Mouse (Mus musculus): ENCODE measurements around the gene Fam20c. TPM values are rescaled to one million over a fixed set of nuclear protein-coding genes. Genes with fewer than 3 reads are reported as not detected.

Gene Fam20c
- total RNA-seq, 2 experiments from 2014 or later = 29.2 to 41.6 TPM

DNA sequence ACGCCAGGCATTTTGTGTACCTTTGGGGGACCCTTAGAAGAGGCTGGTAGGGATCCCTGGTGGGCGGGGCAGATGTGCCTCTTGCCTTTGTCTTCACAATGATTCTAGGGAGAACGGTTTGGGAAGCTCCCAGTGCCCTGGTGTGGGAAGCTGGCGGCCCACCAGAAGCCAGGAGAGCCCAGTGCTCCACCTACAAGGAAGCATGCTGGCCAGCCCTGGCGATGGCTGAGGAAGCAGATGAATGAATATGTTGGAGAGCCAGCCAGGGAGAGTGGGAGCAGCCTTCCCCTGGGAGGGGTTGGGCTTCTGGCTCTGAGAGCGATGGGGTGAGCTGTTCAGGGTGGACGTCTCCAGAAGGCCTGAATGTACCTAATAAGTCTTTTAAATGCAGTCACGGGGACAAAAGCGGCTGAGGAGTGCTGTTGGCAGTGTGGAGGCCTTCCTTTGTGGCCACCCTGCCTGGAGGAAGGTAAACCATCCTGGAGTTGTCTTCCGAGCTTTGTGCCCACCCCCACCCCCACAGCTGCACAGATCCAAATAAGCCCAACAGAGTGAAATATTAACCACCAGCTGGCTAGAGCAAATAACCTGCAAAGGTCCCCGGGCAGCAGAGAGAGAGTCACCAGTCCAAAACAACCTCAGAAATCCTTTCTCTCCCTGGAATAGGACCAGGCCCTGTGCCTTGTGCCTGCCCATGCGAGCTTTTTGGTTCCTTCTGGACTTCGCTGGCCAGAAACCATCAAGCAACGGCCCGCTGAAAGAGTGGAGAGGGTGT is 2.2 kb downstream of the Fam20c start:
- peak; percentile 54 for DNase-seq

DNA sequence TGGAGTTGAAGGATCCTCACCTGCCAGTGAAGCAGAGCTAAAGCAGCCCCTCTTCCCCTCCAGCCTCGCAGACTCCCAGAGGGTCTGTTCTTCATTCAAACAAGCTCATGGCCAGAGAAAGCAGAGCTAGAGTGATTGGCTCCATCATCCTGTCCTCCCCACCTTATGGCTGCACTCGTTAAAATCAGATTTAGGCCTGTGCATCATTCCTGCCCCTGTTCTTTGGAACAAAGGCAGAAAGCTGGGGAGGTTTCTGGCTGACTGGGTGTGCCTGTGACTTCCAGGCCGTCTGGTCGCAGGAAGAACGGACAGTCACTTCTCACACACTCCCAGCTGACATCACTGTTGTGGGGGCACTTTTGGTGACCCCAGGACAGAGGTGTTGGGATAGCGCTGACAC is 2.8 kb downstream of the Fam20c start:
- no peak for DNase-seq

DNA sequence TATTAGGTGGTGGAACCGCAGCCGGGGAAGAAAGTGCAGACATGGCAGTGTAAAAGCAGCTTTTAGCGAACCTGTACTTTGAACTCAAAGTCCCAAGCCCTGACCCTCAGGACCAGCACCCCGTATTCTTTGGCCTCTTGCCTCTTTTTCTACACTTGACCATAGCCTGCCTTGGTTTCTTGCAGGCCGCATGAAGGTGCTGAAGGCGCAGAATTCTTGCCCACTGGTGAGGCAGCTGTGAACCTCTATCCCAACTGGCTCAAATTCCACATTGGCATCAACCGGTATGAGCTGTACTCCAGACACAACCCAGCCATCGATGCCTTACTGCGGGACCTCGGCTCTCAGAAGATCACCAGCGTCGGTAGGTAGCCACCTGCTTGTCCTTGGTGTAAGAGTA is 3.3 kb downstream of the Fam20c start:
- DNase-seq = no peak

DNA sequence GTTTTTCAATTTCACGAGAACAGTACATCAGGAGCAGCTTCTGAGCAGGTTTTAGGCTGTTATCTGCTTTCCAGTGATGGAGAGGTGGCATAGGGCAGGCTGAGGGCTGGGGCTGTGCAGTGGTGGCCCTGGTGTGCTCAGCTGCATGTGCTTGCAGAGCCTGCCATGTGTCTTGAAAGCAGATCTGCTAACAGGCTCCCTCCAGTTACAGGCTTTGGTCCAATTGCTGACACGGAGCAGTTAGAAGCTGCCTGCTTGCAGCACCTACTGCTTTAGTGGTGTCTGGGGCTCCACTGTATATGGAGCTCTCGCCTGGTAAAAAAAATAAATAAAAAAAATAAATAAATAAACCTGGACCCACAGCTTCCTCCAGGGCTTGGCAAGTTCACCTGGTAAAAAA is 4.2 kb downstream of the Fam20c start:
- no peak for DNase-seq

DNA sequence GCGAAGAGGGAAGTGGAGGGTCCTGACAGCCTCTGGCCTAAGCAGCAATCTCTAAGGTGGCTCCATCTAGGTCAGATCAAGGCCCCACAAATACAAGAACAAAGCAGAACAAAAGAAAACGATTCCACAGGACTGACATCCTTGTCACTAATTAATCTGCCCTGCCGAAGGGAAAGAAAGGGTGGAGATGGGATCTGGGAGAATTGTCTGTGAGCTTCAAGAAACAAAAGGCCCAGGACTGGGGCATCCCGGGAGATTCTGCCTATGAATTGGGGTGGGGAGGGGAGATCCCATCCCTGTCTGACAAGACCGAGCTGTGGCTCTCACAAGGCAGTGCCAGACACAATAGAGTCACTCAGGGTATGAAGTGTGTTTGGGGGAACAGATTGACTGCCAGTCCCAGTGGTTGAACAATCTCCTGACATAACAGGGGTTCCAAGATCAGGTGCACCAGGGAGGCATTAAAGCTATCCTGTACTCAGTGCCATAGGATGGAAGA is 7.6 kb downstream of the Fam20c start:
- no peak for DNase-seq

DNA sequence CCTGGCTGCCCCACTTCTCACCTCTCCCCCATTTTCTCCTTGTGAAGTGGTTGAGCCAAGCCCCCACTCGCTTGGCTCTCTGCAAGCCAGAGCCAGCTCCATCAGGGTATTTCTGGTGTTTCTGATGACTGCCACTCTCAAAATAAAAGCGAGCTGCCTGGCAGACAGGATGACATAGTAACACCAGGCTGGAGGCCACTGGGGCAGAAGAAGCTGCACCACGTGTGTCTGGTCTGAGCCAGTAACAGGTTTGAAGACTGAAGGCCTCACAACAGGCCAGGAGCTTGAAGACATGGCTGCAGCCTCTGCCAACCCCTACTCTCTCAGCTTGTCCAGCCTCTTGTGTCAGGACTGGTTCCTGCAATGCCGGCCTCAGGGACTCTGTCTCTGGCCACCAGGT is 8.0 kb downstream of the Fam20c start:
- no peak for DNase-seq

DNA sequence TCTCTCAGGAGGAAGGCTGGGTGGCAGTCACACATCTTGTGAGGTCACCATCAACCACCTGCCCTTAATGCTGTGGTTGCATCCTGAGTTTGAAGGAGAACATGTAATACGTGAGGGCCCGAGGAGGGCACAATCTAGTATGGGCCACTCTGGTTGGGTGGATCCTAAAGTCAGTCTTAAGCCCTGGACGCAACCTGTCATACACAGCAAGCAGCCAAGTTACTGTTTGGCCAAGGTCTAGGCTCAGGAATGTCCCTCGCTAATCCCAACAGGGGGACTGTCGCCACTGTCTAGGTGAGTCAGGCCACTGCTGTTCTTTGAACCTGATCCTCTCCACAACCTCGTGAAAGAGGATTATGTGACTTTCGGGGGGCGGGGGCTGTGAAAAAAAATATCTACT is 10.3 kb downstream of the Fam20c start:
- DNase-seq = no peak

DNA sequence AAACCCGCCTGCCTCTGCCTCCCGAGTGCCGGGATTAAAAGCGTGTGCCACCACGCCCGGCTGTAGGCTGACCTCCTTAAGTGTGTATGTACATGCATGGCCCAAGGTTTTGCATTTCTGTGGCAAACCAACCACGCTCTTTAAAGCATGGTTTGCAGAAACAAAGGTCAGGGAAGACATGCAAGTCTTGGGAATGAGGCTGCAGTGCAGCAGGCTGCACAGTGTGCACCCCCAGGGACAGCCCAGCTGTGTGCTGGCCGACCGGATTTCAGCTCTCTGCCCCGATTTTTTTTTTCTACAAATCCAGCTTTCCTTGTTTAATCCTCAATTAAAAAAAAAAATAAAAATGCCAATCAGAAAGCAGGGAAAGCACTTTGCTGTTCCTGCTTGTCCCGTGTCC is 13.3 kb downstream of the Fam20c start:
- no peak for DNase-seq

DNA sequence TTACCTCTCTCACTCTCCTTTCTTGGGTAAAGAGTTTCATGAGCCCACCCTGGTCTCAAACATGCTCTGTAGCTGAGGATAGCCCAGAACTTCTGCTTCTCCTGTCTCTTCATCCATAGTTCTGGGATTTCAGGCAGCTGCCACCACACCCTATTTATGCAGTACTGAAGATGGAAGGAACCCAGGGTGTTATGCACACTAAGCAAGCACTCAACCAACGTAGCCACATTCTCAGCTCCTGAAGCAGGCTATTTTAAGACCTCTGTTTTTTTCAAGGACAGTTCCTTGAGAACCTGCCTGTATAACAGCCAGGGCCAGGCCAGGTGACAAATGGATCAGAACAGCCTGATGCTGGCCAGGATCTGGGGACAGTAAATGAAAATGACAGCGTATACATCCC is 14.4 kb downstream of the Fam20c start:
- no peak for DNase-seq

DNA sequence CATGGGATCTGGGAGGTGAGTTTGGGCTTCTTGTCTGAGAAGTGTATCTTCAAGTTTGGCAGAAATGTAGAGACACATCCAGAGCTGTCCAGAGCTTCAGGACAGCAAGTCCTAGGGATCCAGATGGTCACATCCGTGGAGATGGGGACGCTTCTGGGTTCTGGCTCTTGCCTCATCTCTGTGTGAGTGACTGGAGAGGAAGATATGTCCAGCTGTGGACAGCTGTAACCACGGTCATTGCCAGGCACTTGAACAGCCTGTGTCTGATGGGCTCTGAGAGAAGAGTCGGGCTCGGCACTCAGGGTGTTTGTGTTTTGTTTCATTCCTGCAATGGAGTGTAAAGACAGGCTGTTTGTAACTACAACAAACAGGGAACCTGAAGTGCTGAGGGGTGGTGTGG is 14.8 kb downstream of the Fam20c start:
- no peak for DNase-seq

DNA sequence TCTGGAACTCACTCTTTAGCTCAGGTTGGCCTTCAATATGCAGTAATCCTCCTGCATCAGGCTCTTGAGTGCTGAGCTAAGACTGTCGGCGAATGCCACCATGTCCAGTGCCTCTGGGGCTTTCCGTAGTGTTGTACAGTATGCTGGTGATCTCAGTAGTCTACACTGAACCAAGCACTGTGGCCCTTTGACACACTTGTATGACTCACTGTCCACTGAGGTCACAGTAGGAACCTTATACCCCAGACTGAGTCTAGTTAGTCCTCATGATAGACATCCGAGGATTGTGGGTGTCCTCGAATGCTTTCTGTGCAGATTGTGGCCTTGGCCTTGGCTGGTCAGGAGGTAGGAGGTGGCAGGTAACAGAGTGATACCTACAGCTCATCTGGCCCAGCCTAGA is 20.8 kb downstream of the Fam20c start:
- no peak for DNase-seq

DNA sequence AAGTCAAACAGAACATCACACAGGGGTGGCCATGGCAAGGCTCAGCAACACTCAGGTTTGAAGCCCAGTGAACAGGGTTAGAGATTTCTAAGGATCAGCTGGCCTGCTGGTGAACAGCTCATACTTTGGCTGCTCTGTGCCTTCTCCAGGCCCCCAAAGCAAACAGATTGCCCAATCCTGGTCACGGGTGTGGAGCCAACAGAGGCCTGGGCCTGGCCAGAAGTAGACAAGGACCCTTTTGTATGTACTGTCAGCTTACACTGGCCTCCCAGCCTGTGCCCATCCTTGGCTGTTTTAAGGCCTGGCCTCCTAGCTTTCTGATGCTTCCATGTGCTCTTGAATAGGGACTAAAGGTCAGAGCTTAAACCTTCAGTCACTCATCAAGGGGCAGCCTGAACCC is 22.0 kb downstream of the Fam20c start:
- DNase-seq = no peak

DNA sequence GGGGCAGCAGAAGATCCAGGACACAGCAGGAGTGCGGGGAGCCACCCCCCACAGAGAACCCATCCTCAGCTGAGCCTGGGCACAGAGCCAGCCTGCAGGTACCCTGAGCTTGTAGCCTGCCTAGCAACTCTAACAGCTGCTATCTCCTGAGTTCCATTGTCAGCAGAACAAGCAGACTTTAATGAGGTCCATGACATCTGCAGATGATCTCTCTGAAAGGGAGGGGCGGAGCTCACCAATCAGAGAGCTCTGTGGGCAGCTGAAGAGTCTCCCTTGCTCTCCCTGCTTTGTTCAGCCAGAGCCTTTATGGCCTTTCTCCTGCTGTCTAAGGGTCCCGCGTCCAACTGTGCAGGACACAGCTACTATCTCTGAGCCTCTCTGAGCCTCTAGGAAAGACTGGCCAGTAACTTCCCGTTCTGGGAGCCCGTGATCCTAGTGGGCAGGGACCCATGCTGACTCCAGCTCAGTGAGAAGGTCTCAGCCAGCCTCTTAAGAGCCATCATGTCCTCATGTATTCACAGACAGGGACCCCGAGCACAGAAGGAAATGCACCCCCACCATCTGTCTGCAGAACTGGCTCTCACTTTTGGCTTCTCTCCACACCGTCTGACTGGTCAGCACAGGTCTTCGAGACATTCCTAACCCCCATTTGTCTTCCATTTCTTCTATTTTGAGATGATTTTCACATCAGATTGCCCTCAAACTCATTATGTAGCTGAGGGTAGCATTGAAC is 24.6 kb downstream of the Fam20c start:
- no peak for DNase-seq

DNA sequence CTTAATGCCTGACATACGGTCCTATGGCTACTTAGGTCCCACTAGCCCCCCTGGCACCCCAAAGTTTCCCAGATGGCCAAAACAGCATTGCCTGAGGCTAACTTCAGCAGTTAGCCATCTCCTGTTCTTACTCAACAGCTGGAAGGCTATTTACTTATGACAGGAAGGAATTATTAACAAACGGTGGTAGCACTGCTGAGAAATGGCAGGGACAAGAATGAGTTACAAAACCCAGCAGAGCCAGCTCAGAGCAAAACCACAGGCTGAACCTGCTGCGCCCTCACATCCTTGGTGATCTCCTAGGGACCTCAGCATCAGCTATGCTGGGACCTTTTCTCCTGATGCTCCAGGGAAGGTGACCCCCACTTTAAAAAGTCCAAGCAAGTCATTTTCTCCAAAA is 25.3 kb downstream of the Fam20c start:
- no peak for DNase-seq

DNA sequence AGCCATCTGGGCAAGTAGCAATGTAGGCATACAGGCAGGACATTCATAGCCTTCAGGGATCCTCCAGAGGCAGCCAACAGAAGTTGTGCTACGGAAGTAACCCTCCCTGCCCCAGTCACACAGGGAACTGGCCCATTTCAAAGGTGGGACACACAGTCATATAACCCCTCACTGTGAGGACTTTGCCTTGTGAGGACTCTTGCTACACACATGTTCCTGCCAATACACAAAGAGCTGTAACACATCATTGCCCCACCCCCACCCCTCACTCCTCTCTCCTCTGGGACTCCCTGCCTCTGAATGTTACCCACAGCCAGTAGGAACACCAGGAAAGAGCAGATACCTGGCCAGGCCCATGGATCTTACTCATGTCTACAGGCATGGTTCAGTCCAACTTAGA is 28.4 kb downstream of the Fam20c start:
- DNase-seq = no peak

DNA sequence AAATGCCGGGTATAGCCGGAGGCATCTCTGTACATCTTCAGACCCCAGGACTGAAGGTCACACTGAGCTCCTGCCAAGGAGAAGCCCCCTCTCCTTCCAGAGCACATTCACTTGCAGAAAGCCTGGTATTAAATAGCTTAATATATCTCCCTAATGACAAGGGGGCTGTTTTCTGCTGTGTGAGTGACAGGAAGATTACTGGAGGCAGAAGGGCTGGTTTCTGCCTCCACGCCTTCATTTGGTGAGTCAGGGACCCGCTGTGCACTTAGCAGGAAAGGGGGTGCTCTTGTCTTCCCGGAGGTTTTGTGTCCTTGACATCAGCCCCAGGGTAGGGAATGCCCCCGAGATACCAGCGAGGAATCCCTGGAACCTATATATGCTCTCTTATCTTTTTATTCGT is 28.9 kb downstream of the Fam20c start:
- no peak for DNase-seq

DNA sequence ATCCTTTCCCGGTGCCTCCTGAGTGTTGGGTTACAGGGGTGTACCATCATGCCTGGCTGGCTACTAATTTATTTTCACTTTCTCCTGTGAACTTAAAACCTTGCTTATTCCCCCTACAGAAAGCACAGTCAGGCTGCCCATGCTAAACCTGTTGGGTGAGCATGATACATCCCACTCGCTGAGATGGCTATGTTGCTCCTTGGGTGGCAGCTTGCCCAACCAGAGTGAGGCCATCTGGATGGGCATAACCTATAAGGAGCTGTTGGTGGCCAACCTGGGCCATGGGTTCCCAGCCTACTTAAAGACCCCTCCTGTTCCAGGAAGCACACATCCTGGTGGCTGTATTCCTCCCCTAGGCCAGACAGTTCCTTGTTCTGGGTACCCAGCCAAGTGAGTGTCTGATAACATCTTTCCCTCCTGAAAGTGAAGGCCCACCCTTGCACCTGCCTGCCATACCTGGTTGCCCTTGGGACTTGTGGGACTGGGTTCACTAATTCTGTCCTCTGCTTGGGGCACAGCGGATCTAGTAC is 31.7 kb downstream of the Fam20c start:
- DNase-seq = no peak

DNA sequence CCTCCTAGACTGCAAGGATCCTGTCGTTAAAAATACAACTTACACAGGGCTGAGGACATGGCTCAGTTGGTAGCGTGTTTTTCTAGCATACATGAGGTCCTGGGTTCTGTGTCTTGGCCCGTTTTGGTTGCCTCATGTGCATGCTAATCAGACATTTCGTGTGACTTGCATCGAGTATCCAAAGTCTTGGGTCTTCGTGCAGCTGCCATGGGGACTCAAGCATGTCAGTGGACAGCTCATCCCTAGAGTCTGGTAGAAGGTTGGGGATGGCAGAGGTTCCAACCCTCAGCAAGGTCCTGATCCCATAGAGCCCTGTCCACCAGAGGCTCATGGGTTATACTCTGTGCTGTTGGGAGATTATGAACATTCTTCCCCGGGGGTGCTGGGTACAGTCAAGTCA is 33.3 kb downstream of the Fam20c start:
- no peak for DNase-seq

DNA sequence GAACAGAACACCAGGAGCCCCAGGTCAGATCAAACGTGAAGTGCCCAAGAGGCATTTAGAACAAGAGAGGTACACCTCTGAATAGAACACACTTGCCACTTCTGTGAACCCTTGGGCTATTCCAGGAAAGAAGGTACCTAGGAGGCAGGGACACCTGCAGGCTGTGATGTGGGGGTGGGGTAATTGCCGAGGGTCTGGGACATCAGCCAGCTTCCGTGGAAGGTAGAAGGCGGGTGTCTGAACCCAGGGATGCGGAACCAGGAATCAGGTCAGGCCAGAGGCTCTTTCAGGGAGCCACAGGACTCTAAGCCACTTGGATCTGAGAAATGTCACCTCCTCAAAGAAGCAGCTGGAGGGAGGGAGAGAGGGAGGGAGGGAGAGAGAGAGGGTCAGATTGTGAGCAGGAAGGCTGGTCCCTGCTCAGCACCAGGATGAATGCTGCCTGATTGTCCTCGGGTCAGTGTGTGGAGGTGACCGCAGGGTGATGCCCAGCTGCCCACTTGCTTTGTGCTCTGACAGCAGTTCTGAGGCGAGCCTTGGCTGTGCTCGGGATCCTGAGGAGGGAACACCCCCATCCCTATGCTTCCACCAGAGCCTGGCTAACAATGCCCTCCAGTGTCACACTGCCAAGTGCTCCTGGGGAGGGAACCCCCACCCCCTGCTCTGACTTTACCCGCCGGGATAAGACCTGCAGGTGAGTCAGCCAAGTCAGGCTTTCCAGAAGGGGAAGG is 34.3 kb downstream of the Fam20c start:
- DNase-seq = no peak

DNA sequence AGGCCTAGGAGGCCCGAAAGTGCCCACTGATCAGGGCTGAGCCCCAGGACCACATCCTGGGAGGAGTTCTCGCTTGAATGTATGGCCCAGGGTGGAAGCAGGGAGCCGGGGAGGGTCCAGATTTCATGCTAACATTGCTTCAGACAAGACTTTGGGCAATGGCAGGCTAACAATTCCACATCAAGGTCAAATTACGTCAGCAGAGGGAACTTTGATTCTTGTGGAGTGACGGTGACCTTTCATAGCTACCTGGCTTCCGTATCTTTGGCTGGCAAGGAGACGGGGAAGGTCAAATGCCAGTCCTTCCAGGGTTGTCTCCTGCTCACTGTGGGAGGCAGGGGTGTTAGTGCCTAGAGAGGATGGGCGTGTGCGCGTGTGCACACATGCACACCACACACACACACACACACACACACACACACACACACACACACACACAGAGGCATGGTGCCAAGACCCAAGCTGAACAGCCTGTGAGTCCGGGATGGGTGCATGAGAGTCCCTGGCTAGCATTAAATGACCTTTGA is 36.7 kb downstream of the Fam20c start:
- DNase-seq = no peak

DNA sequence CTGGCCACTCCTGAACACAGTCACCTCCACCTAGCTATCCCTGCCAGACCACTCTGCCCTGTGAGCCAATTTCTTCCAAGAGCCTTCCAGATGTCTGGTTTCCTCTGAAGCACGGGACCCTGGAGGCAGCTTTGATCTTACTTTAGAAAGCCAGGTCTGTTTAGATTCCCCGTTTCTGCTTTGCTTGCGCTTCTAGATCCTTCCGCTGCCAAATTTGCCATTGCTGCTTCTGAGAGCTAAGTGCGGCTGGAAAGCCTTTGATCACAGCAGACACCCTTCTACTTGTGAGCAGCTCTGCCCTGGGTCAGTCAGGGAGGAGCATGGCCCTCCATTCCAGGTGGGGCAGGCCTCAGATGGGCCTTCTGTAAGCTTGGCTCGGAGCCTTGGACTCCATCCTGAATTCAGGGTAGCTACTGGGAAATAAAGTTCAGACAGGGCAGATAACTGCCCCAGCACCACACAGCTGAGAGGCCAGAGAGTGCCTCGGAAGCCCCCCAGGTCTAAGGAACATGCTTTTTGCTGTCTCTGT is 47.3 kb downstream of the Fam20c start:
- DNase-seq = no peak

DNA sequence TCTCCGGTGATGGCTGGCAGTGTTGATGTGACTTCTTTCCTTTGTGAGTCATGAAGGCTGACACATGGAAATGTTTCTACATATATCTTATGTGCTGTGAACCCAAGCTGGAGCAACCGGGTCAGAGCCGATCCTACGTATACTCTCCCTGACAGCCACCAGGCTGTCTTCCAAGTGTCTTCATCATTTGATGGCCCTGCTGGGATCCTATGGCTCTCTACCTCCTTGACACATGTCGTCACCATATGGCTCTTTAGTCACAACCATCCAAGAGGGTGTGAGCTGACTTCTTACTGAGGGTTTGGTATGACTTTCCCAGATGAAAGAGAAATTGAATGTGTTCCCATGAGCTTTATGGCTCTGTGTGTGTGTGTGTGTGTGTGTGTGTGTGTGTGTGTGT is 50.0 kb downstream of the Fam20c start:
- DNase-seq = no peak

Data from gastrocnemius, postnatal 10 days (tissue).